Mouse (Mus musculus) small intestine, adult 10 weeks (tissue): ENCODE measurements around the gene Speg. TPM values are rescaled to one million over a fixed set of nuclear protein-coding genes. Genes with fewer than 3 reads are reported as not detected.

Source experiments
- polyA plus RNA-seq: library from polyadenylated mRNA; stranded (reverse); fragments of 350-450 nt; fragmentation: Illumina TruSeq; extraction: RNeasy Lipid Tissue Mini Kit (QIAGEN cat#74804); gene quantifications from one replicate; pipeline ENCODE4 v1.2.3, GENCODE M21; 2014; ENCODE audit warnings: low replicate concordance

Gene Speg
- 1.9 TPM for polyA plus RNA-seq

DNA sequence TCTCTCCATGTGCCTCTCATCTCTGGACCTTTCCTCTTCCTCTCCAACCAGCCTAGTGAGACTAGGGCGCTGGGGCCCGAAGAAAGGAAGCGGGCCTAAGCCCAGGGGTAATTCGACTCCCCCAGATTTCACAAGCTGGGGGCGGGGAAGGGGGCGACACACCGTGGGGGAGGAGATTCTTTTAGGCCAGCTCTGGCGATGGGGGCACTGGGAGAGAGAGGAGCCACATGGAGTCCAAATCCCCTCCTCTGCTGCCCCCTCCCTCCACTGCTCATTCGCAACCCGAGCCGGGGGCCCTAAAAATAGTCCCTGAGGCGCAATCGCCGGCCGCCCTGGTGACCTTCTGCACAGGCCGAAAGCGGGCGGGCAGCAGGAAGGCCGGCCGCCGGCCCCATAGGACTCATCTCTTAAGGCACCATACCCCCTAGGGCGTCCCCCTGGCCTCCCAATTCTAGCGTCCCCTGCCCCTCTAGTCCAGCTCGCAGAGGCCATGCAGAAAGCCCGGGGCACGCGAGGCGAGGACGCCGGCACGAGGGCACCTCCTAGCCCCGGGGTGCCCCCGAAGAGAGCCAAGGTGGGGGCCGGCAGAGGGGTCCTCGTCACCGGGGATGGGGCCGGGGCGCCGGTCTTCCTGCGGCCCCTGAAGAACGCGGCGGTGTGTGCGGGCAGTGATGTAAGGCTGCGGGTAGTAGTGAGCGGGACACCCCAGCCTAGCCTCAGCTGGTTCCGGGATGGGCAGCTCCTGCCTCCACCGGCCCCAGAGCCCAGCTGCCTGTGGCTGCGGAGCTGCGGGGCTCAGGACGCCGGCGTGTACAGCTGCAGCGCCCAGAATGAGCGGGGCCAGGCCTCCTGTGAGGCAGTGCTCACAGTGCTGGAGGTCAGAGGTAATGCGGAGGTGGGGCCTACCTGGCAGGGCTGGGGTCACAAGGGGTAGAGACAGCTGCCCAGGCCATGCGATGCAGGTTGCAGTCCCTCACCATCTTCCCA, at the start of gene Speg:
Speg (plus strand) TSS at position 348 of the 987 bp plus-strand sequence.

GRCm38 (mm10) chr1:75360112-75361031, 14.7 kb upstream of the Speg start, which contains the start of gene Des:
Des (plus strand) TSS chr1:75360329.

DNA sequence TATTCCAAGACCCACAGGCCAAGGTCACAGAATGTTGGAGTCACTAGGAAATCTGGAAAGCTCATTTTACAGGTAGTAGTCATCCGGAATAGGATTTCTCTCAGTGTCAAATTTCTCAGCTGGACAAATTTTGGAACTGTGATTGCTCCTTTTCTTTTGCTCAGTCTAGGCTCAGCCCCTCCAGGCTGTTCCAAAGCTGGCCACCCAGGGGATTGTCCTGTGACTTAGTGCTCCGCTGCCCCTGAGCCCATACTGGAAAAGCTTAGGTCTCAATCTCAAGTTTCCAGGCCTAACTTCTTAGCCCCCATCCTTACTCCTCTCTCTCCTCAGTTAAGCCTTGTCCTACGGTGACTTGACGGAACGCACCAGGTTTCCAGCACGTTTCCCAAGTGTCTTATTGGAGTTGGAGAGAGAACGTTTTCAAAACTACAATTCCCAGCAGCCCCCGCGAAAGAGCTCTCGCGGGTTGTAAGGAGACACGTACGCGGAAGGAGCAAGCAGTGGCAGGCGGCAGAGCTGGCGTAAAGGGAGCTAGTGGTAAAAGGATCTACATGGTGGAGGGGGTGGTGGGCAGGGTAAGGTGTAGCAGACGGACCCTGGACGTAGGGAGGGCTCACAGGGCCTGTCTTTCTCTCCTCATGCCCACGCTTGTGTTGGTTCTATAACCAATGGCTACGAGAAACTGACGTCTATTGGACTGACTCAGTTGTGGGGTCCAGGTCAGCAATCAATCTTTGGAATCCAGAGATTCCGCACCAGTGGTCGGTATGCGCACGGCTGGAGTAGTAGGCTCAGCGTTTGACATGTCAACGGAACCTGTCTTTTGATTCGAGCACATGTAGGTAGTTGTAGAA, 60.6 kb downstream of the Speg start, which contains the start of gene Gmppa:
Gmppa (plus strand) TSS at position 456 of the 854 bp plus-strand sequence.

DNA sequence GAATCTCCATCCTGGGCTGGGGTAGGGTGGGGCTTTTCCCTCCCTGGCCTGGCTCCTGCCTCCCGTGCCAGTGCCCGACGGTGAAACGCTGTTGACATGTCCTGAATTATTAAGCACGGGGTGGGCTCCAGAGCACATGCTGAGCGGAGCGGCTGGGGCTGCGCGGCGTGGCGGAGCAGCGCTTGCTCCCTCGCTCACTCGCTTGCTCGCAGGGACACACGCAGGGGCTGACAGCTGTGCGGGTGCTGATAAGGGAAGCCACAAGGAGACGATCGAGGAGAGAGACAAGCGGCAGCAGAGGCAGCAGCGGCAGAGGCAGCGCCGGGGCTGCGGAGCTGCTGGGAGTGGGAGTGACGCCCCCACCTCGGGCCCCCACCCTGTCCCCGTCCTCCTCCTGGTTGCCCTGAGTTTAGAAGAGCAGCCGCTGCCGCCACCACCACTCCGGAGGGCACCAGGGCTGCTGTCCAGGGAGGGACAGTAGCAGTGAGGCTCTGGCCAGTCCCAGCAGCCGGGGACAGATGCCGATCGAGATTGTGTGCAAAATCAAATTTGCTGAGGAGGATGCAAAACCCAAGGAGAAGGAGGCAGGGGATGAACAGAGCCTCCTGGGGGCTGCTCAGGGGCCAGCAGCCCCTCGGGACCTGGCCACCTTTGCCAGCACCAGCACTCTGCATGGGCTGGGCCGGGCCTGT, 75.4 kb downstream of the Speg start, which contains the start of gene Asic4:
Asic4 (plus strand) TSS at position 123 of the 692 bp plus-strand sequence.

GRCm38 (mm10) chr1:75478916-75479634, 104.0 kb downstream of the Speg start, which contains the start of the genes Chpf and Tmem198:
Chpf (minus strand) TSS chr1:75479307.
Tmem198 (plus strand) TSS chr1:75479532.

Other genes starting within 250 kb of the Speg start
- not detected for gene Slc23a3, start 241.4 kb upstream of the Speg start, polyA plus RNA-seq
- 8.0 TPM for gene Cnppd1, start 232.6 kb upstream of the Speg start, polyA plus RNA-seq
- 4.2 TPM for gene Retreg2, start 232.5 kb upstream of the Speg start, polyA plus RNA-seq
- 0.78 TPM for gene Zfand2b, start 206.7 kb upstream of the Speg start, polyA plus RNA-seq
- 3.8 TPM for gene Abcb6, start 194.9 kb upstream of the Speg start, polyA plus RNA-seq
- 18.0 TPM for gene Ankzf1, start 183.1 kb upstream of the Speg start, polyA plus RNA-seq
- 12.2 TPM for gene Atg9a, start 183.1 kb upstream of the Speg start, polyA plus RNA-seq
- gene Glb1l, start 164.5 kb upstream of the Speg start, polyA plus RNA-seq, result 8.1 TPM
- gene Stk16, start 164.5 kb upstream of the Speg start, polyA plus RNA-seq, result 17.4 TPM
- gene Tuba4a, start 155.4 kb upstream of the Speg start, polyA plus RNA-seq, result 4.2 TPM
- not detected for gene A630095N17Rik, start 143.2 kb upstream of the Speg start, polyA plus RNA-seq
- 4.0 TPM for gene Dnajb2, start 138.9 kb upstream of the Speg start, polyA plus RNA-seq
- gene Ptprn, start 110.8 kb upstream of the Speg start, polyA plus RNA-seq, result not detected
- 2.4 TPM for gene Resp18, start 96.9 kb upstream of the Speg start, polyA plus RNA-seq
- gene Dnpep, start 57.3 kb upstream of the Speg start, polyA plus RNA-seq, result 1.3 TPM
- gene Des, start 15.0 kb upstream of the Speg start, polyA plus RNA-seq, result 0.97 TPM
- gene Gmppa, start 60.6 kb downstream of the Speg start, polyA plus RNA-seq, result 5.8 TPM
- not detected for gene Asic4, start 75.1 kb downstream of the Speg start, polyA plus RNA-seq
- gene Chpf, start 104.0 kb downstream of the Speg start, polyA plus RNA-seq, result not detected
- gene Tmem198, start 104.2 kb downstream of the Speg start, polyA plus RNA-seq, result not detected
- not detected for gene Obsl1, start 131.2 kb downstream of the Speg start, polyA plus RNA-seq
- not detected for gene Inha, start 131.8 kb downstream of the Speg start, polyA plus RNA-seq
- 1.0 TPM for gene Stk11ip, start 146.2 kb downstream of the Speg start, polyA plus RNA-seq
- gene Slc4a3, start 171.0 kb downstream of the Speg start, polyA plus RNA-seq, result 0.07 TPM